Mouse (Mus musculus): ENCODE results near the gene Mfsd14b. TPM values are rescaled to one million over a fixed set of nuclear protein-coding genes. Genes with fewer than 3 reads are reported as not detected.

Gene Mfsd14b
- 10 to 100 TPM; 38.3 to 42.3 TPM for total RNA-seq (2021)
- long read RNA-seq, experiment 1, transcript Mfsd14b-203 (12 exons, 3,832 nt): major isoform, 82 of 102 reads
- long read RNA-seq, experiment 1, partial matches to known transcripts: 3 of 102 reads
- long read RNA-seq, experiment 1, other reads (novel, unspliced or antisense): 17 of 102 reads
- long read RNA-seq, experiment 2, transcript Mfsd14b-203 (12 exons, 3,832 nt): major isoform, 81 of 92 reads
- long read RNA-seq, experiment 2, partial matches to known transcripts: 0 of 92 reads
- long read RNA-seq, experiment 2, other reads (novel, unspliced or antisense): 8 of 92 reads

GRCm38 (mm10) chr13:65112459-65113110 is at the start of gene Mfsd14b:
Gene Mfsd14b, minus strand, starts transcription at chr13:65112975.
- DNase-seq (ENCODE audit: low spot score in 2 of 2): peak; percentile 92 to 95
- intact Hi-C loops (cut with DNase I): loop anchor here (5.0 to 10.0 kb wide), 2 partner anchors 130 to 678 kb away; partner anchors contain the start of gene Cdk20

- DNase-seq (ENCODE audit: low spot score in 2 of 2): no peak
- intact Hi-C loops (cut with DNase I): no loop called here
These were observed 37.2 kb upstream of the Mfsd14b start, which contains the start of gene Olfr466 for GRCm38 (mm10) chr13:65149940-65150339. Gene Olfr466, plus strand, starts transcription at chr13:65150240.

GRCm38 (mm10) chr13:65137789-65138188 is 25.0 kb upstream of the Mfsd14b start, which contains the start of gene Olfr465-ps1:
Gene Olfr465-ps1, plus strand, starts transcription at chr13:65138089.
- no peak for DNase-seq (ENCODE audit: low spot score in 2 of 2)
- intact Hi-C loops (cut with DNase I): no loop called here

- DNase-seq (ENCODE audit: low spot score in 2 of 2): no peak
- intact Hi-C loops (cut with DNase I): loop anchor here (10.0 kb wide), 1 partner anchor 72 kb away; the partner anchor contains the start of gene Prss47
These were observed 14.5 kb upstream of the Mfsd14b start for GRCm38 (mm10) chr13:65127063-65127847.

- intact Hi-C loops (cut with DNase I): loop anchor here (10.0 kb wide), 1 partner anchor 67 kb away; the partner anchor contains the start of gene Prss47
- DNase-seq (ENCODE audit: low spot score in 2 of 2): no peak
These were observed 9.3 kb upstream of the Mfsd14b start for GRCm38 (mm10) chr13:65122111-65122510.

GRCm38 (mm10) chr13:65120984-65121383 is 8.2 kb upstream of the Mfsd14b start:
- intact Hi-C loops (cut with DNase I): loop anchor here (10.0 kb wide), 1 partner anchor 66 kb away; the partner anchor contains the start of gene Prss47
- DNase-seq (ENCODE audit: low spot score in 2 of 2): no peak

GRCm38 (mm10) chr13:65113239-65113638 is 464 bp upstream of the Mfsd14b start:
- DNase-seq (ENCODE audit: low spot score in 2 of 2): no peak
- intact Hi-C loops (cut with DNase I): loop anchor here (5.0 to 10.0 kb wide), 2 partner anchors 129 to 678 kb away; partner anchors contain the start of gene Cdk20

- intact Hi-C loops (cut with DNase I): loop anchor here (5.0 to 10.0 kb wide), 2 partner anchors 130 to 677 kb away; partner anchors contain the start of gene Cdk20
- DNase-seq (ENCODE audit: low spot score in 2 of 2): no peak
These were observed 814 bp downstream of the Mfsd14b start for GRCm38 (mm10) chr13:65111961-65112360.

GRCm38 (mm10) chr13:65101232-65101631 is 11.5 kb downstream of the Mfsd14b start:
- no peak for DNase-seq (ENCODE audit: low spot score in 2 of 2)

GRCm38 (mm10) chr13:65100678-65101077 is 12.1 kb downstream of the Mfsd14b start:
- intact Hi-C loops (cut with DNase I): no loop called here
- no peak for DNase-seq (ENCODE audit: low spot score in 2 of 2)

More at GRCm38 (mm10) chr13:65101232-65101631, 11.5 kb downstream of the Mfsd14b start:
- intact Hi-C loops (cut with DNase I): no loop called here

GRCm38 (mm10) chr13:65097018-65097417 is 15.8 kb downstream of the Mfsd14b start:
- no peak for DNase-seq (ENCODE audit: low spot score in 2 of 2)

GRCm38 (mm10) chr13:65095923-65096322 is 16.9 kb downstream of the Mfsd14b start:
- intact Hi-C loops (cut with DNase I): no loop called here
- DNase-seq (ENCODE audit: low spot score in 2 of 2): no peak

More at GRCm38 (mm10) chr13:65097018-65097417, 15.8 kb downstream of the Mfsd14b start:
- intact Hi-C loops (cut with DNase I): no loop called here

- intact Hi-C loops (cut with DNase I): no loop called here
These were observed 42.8 kb downstream of the Mfsd14b start for GRCm38 (mm10) chr13:65069969-65070368.

GRCm38 (mm10) chr13:65052660-65053059 is 60.1 kb downstream of the Mfsd14b start, which contains the start of gene Prss47:
Gene Prss47, minus strand, starts transcription at chr13:65052760.
- no peak for DNase-seq (ENCODE audit: low spot score in 2 of 2)
- intact Hi-C loops (cut with DNase I): loop anchor here (10.0 kb wide), 1 partner anchor 72 kb away; no protein-coding TSS in a partner anchor

More at GRCm38 (mm10) chr13:65069969-65070368, 42.8 kb downstream of the Mfsd14b start:
- no peak for DNase-seq (ENCODE audit: low spot score in 2 of 2)

GRCm38 (mm10) chr13:65035057-65035456 is 77.7 kb downstream of the Mfsd14b start:
- no peak for DNase-seq (ENCODE audit: low spot score in 2 of 2)
- intact Hi-C loops (cut with DNase I): no loop called here

GRCm38 (mm10) chr13:65032758-65033157 is 80.0 kb downstream of the Mfsd14b start, which contains the start of gene Spata31d1c:
Gene Spata31d1c, plus strand, starts transcription at chr13:65033058.
- intact Hi-C loops (cut with DNase I): no loop called here
- DNase-seq (ENCODE audit: low spot score in 2 of 2): no peak

Data from left cerebral cortex, postnatal 14 days (tissue).